Mouse (Mus musculus): ENCODE data around the gene Fanca. TPM values are rescaled to one million over a fixed set of nuclear protein-coding genes. Genes with fewer than 3 reads are reported as not detected.

The Fanca gene
- total and polyA plus RNA-seq, 3 experiments = 21.9 to 57.8 (median 39.2) TPM

DNA sequence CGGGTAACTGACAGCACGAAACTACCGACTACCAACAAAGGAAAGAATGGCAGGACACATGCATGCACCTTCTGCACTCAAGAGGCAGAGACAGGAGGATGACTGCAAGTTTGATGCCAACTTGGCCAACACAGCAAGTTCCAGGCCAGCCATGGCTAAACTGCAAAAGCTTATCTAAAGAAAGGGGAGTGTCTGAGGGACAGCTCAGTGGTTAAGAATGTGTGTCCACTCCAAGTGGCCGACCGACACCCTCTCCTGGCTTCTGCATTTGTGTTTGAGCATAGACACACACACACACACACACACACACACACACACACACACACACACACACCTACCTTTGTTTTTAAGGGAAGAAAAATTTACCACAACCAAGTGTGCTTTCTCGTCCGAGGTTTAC lies 39.9 kb downstream of the Fanca start:
- Histone ChIP-seq H3K4me3 (replicated peaks in 1 of 3; ENCODE audit: low read depth in 2 of 3, low read length in 2 of 3, poor library complexity in 1 of 3) (no peak overlapping the region), H3K9me3 (replicated peaks; ENCODE audit: low read length) (no peaks in the 10 kb centered on the region), H3K9ac (ENCODE audit: insufficient read depth, low read depth) (no peak overlapping the region), H3K4me1 (ENCODE audit: control insufficient read depth in 1 of 2, insufficient read depth in 2 of 2) (peaks cover 0 to 12% of the 10 kb centered on the region in 2 experiments; a peak in 2 of 4 replicates), H3K27ac (ENCODE audit: insufficient read depth, low read depth) (no peak overlapping the region), H3K79me2 (replicated peaks; ENCODE audit: control insufficient read depth, extremely low read depth, insufficient read depth, poor library complexity, severe bottlenecking) (no peaks in the 10 kb centered on the region), H3K4me2 (ENCODE audit: insufficient read depth, low read depth, poor library complexity, severe bottlenecking) (no peak overlapping the region), H3K36me3 (replicated peaks in 1 of 2; ENCODE audit: control insufficient read depth in 1 of 2, insufficient read depth in 1 of 2, low read length in 1 of 2) (peaks cover 52 to 88% of the 10 kb centered on the region in 2 experiments), H3K27me3 (replicated peaks) (no peaks in the 10 kb centered on the region)
- dilution Hi-C loops (cut with MboI; ENCODE audit: extremely low pct_ligation_motif_present, extremely low pct_unique_long_range_greater_than_20kb, low sequenced_read_pairs) (no loop called here), in situ Hi-C loops (cut with MboI; ENCODE audit: low pct_ligation_motif_present, low pct_unique_long_range_greater_than_20kb, low sequenced_read_pairs) (no loop called here)
- TF ChIP-seq POLR2AphosphoS2 (IDR thresholded peaks at IDR 0.05; ENCODE audit: low read depth, low read length) = no peak
- no peak for TF ChIP-seq KAT2A (IDR thresholded peaks at IDR 0.05; ENCODE audit: insufficient replicate concordance, low read length)
- TF ChIP-seq NRF1 (IDR thresholded peaks at IDR 0.05; ENCODE audit: low read depth, low read length) = no peak
- TF ChIP-seq TBP (conservative IDR thresholded peaks at IDR 0.05; ENCODE audit: low read depth, low read length) = no peak
- no peak for TF ChIP-seq ZC3H11A (IDR thresholded peaks at IDR 0.05; ENCODE audit: low read depth, low read length)
- TF ChIP-seq JUND (conservative IDR thresholded peaks at IDR 0.05; ENCODE audit: low read depth, low read length) = no peak
- TF ChIP-seq MAFK (IDR thresholded peaks at IDR 0.05; ENCODE audit: insufficient replicate concordance, low read length) = no peak
- no peak for TF ChIP-seq USF2 (conservative IDR thresholded peaks at IDR 0.05; ENCODE audit: low read depth, low read length)
- DNase-seq (ENCODE audit: extremely low read depth) = no peak

DNA sequence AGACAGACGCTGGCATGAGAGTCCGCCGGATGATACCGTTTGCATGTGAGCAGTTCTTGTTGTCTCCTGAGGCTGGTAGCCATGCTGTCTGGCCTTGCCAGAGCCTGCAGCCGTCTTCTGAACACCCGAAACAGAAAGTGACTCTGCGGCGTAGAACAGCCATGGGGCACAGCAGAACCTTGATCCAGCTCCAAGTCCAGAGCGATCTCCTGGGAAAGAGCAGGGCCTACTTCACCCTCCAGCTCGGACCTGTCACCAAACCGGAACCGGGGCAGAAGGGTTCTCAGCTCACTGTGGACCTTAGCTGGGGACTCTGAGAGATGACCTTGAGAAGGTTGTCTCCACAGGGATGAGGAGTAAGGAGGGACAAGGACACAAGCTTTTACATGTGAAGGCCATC lies 43.3 kb downstream of the Fanca start:
- Histone ChIP-seq H3K27me3 (replicated peaks) (no peaks in the 10 kb centered on the region), H3K9ac (ENCODE audit: insufficient read depth, low read depth) (no peak overlapping the region), H3K36me3 (replicated peaks in 1 of 2; ENCODE audit: control insufficient read depth in 1 of 2, insufficient read depth in 1 of 2, low read length in 1 of 2) (peaks cover 64 to 92% of the 10 kb centered on the region in 2 experiments), H3K79me2 (replicated peaks; ENCODE audit: control insufficient read depth, extremely low read depth, insufficient read depth, poor library complexity, severe bottlenecking) (no peaks in the 10 kb centered on the region), H3K27ac (ENCODE audit: insufficient read depth, low read depth) (no peak overlapping the region), H3K9me3 (replicated peaks; ENCODE audit: low read length) (no peaks in the 10 kb centered on the region), H3K4me3 (replicated peaks in 1 of 3; ENCODE audit: low read depth in 2 of 3, low read length in 2 of 3, poor library complexity in 1 of 3) (no peak overlapping the region), H3K4me2 (ENCODE audit: insufficient read depth, low read depth, poor library complexity, severe bottlenecking) (no peak overlapping the region), H3K4me1 (ENCODE audit: control insufficient read depth in 1 of 2, insufficient read depth in 2 of 2) (no peaks in the 10 kb centered on the region)
- dilution Hi-C loops (cut with MboI; ENCODE audit: extremely low pct_ligation_motif_present, extremely low pct_unique_long_range_greater_than_20kb, low sequenced_read_pairs) = no loop called here
- no peak for DNase-seq (ENCODE audit: extremely low read depth)
- in situ Hi-C loops (cut with MboI; ENCODE audit: low pct_ligation_motif_present, low pct_unique_long_range_greater_than_20kb, low sequenced_read_pairs) = no loop called here
- TF ChIP-seq KAT2A (IDR thresholded peaks at IDR 0.05; ENCODE audit: insufficient replicate concordance, low read length) (no peak), ZNF384 (IDR thresholded peaks at IDR 0.05; ENCODE audit: low read depth, low read length) (no peak), IRF4 (IDR thresholded peaks at IDR 0.05; ENCODE audit: low read depth, low read length) (no peak), TCF12 (IDR thresholded peaks at IDR 0.05; ENCODE audit: low read depth, low read length) (no peak), E2F4 (IDR thresholded peaks at IDR 0.05; ENCODE audit: insufficient replicate concordance, low read depth, low read length) (no peak), MYC (IDR thresholded peaks at IDR 0.05; ENCODE audit: low read depth, low read length) (no peak), ETS1 (conservative IDR thresholded peaks at IDR 0.05; ENCODE audit: low read depth, low read length) (no peak)

GRCm38 (mm10) chr8:123274447-123274846 lies 43.9 kb downstream of the Fanca start:
- dilution Hi-C loops (cut with MboI; ENCODE audit: extremely low pct_ligation_motif_present, extremely low pct_unique_long_range_greater_than_20kb, low sequenced_read_pairs) (no loop called here), in situ Hi-C loops (cut with MboI; ENCODE audit: low pct_ligation_motif_present, low pct_unique_long_range_greater_than_20kb, low sequenced_read_pairs) (no loop called here)
- no peak overlapping the region for H3K9ac ChIP-seq (ENCODE audit: insufficient read depth, low read depth)
- no peak overlapping the region for H3K4me3 ChIP-seq (replicated peaks in 1 of 3; ENCODE audit: low read depth in 2 of 3, low read length in 2 of 3, poor library complexity in 1 of 3)
- H3K27ac ChIP-seq (ENCODE audit: insufficient read depth, low read depth) = no peak overlapping the region
- TF ChIP-seq POLR2AphosphoS2 (IDR thresholded peaks at IDR 0.05; ENCODE audit: low read depth, low read length) (no peak), MAZ (IDR thresholded peaks at IDR 0.05; ENCODE audit: low read depth, low read length) (no peak)
- H3K36me3 ChIP-seq (replicated peaks in 1 of 2; ENCODE audit: control insufficient read depth in 1 of 2, insufficient read depth in 1 of 2, low read length in 1 of 2) = peaks cover 66 to 92% of the 10 kb centered on the region in 2 experiments
- no peaks in the 10 kb centered on the region for H3K27me3 ChIP-seq (replicated peaks)
- no peaks in the 10 kb centered on the region for H3K4me1 ChIP-seq (ENCODE audit: control insufficient read depth in 1 of 2, insufficient read depth in 2 of 2)
- no peak for DNase-seq (ENCODE audit: extremely low read depth)
- H3K9me3 ChIP-seq (replicated peaks; ENCODE audit: low read length) = no peaks in the 10 kb centered on the region
- no peaks in the 10 kb centered on the region for H3K79me2 ChIP-seq (replicated peaks; ENCODE audit: control insufficient read depth, extremely low read depth, insufficient read depth, poor library complexity, severe bottlenecking)
- H3K4me2 ChIP-seq (ENCODE audit: insufficient read depth, low read depth, poor library complexity, severe bottlenecking) = no peak overlapping the region
